Comparison of ENCODE assay signal across 8 mouse cellular contexts in the genomic region with DNA sequence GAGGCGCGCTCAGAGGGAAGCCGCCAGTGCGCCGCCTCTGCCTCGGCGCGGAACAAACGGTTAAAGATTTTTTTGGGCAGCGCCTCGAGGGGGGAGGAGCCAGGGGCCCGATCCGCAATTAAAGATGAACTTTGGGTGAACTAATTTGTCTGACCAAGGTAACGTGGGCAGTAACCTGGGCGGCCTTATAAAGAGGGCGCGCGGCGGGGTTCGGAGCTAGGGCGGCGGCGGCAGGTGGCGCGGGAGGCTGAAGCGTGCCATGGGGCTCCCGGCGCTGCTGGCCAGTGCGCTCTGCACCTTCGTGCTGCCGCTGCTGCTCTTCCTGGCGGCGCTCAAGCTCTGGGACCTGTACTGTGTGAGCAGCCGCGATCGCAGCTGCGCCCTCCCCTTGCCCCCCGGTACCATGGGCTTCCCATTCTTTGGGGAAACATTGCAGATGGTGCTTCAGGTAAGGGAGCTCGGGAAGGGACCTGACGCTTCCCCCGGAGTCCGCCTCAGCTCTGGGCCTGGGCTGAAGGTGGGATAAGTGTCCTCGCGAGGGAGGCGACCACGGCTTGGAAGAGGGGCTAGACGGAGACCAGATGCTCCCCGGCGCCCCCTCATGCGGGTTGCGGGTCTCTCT. TPM values are rescaled to one million over a fixed set of nuclear protein-coding genes. Genes with fewer than 3 reads are reported as not detected.
DNase-seq lines count a peak whose midpoint lies in the region; ATAC-seq lines count a peak whose summit lies in the region.

TSS of gene Cyp26a1 (plus strand) at position 148 of the 622 bp plus-strand sequence.

- no peak for ATAC-seq in intestine, embryonic 15.5 days
- ATAC-seq in midbrain, embryonic 15.5 days (replicated peaks) = peak; percentile 27; the same call in 1 of the 2 replicates

- H3K9me3 ChIP-seq in intestine, embryonic 15.5 days = no peaks in the 10 kb centered on the region
- no peaks in the 10 kb centered on the region for H3K9me3 ChIP-seq in midbrain, embryonic 15.5 days

- H3K4me3 ChIP-seq in brown adipose tissue, adult 24 weeks (ENCODE audit: insufficient read depth, low read depth, low read length) = peak within 1 kb of the TSS; percentile 34
- peak within 1 kb of the TSS; percentile 35 for H3K4me3 ChIP-seq in intestine, embryonic 15.5 days (replicated peaks)
- peak within 1 kb of the TSS; percentile 35 for H3K4me3 ChIP-seq in midbrain, embryonic 15.5 days

- H3K4me2 ChIP-seq in intestine, embryonic 15.5 days (replicated peaks) = peak within 1 kb of the TSS; percentile 72
- H3K4me2 ChIP-seq in midbrain, embryonic 15.5 days = peak within 1 kb of the TSS; percentile 59

- under 1% methylated on average over 51 of the region's 51 CpGs for WGBS in intestine, embryonic 15.5 days
- WGBS in midbrain, embryonic 15.5 days = under 1% methylated on average over 51 of the region's 51 CpGs

- peaks cover 4% of the 10 kb centered on the region for H3K4me1 ChIP-seq in brown adipose tissue, adult 24 weeks (ENCODE audit: control insufficient read depth, insufficient read depth, insufficient read length, low read length)
- peaks cover 30% of the 10 kb centered on the region for H3K4me1 ChIP-seq in intestine, embryonic 15.5 days (replicated peaks)
- H3K4me1 ChIP-seq in midbrain, embryonic 15.5 days = peaks cover 38% of the 10 kb centered on the region

- no peaks in the 10 kb centered on the region for H3K36me3 ChIP-seq in intestine, embryonic 15.5 days
- no peaks in the 10 kb centered on the region for H3K36me3 ChIP-seq in midbrain, embryonic 15.5 days (replicated peaks)

- peak; percentile 43 for DNase-seq in adrenal gland, adult 2 months
- no peak for DNase-seq in adrenal gland, adult 8-10 months
- DNase-seq in adrenal gland, postnatal 36 days = no peak
- no peak for DNase-seq in thymus, postnatal 0 days (ENCODE audit: low spot score)
- no peak for DNase-seq in layer of hippocampus, adult 9-11 months

- H3K27ac ChIP-seq in brown adipose tissue, adult 24 weeks (replicated peaks; ENCODE audit: low read depth, low read length) = no peak within 1 kb of the TSS
- H3K27ac ChIP-seq in intestine, embryonic 15.5 days = no peak within 1 kb of the TSS
- H3K27ac ChIP-seq in midbrain, embryonic 15.5 days = no peak within 1 kb of the TSS

- peaks cover 91% of the 10 kb centered on the region for H3K27me3 ChIP-seq in intestine, embryonic 15.5 days (replicated peaks)
- peaks cover 95% of the 10 kb centered on the region for H3K27me3 ChIP-seq in midbrain, embryonic 15.5 days (replicated peaks)

- no peak within 1 kb of the TSS for H3K9ac ChIP-seq in intestine, embryonic 15.5 days
- no peak within 1 kb of the TSS for H3K9ac ChIP-seq in midbrain, embryonic 15.5 days

RNA-seq across cellular contexts. Expression of gene Cyp26a1, which starts in this region (rescaled TPM):
- under 1 TPM in 1 of 2 experiments, not detected in 1; 0.14 TPM for total RNA-seq in adrenal gland, adult 2 months (2021)
- polyA plus RNA-seq in adrenal gland, adult 2 months (2012; rRNA removed) = not detected in 2 replicates
- not detected for total RNA-seq in adrenal gland, adult 8-10 months (2022)
- not detected in 2 replicates for polyA plus RNA-seq in brown adipose tissue, adult 24 weeks (2012; ENCODE audit: insufficient read depth, insufficient read length, missing spikeins)
- 1.7 and 1.8 TPM in 2 replicates for polyA plus RNA-seq in intestine, embryonic 15.5 days (2015; fragmentation: Nextera tagmentation; extraction: Ambion mirVana)
- polyA plus RNA-seq in midbrain, embryonic 15.5 days (2015; fragmentation: Nextera tagmentation; extraction: Ambion mirVana) = not detected in 2 replicates
- total RNA-seq in adrenal gland, postnatal 36 days (2021) = not detected
- polyA plus RNA-seq in thymus, postnatal 0 days (2015; fragmentation: Nextera tagmentation; extraction: Ambion mirVana) = 3.6 and 3.8 TPM in 2 replicates

Comparison
In these comparisons a context has a peak if more than half of its experiments do, and no peak if none do; other contexts are left out.
1. Peak in DNase-seq in adrenal gland, adult 2 months; RNA of the gene not detected or under 1 TPM.
2. Peak in ATAC-seq, H3K4me3 ChIP-seq and H3K4me2 ChIP-seq in midbrain, embryonic 15.5 days; RNA of the gene not detected or under 1 TPM.